Mouse (Mus musculus) lung, embryonic 16.5 days (tissue): ENCODE measurements around the gene Zfp119b. TPM values are rescaled to one million over a fixed set of nuclear protein-coding genes. Genes with fewer than 3 reads are reported as not detected.

Experiments used
- ATAC-seq: fragments of 200-750 bp; cut with Nextera tagmentation; 2 replicates; pipeline ENCODE4 v1.8.0; 2017; ENCODE audit warnings: low read depth, mild to moderate bottlenecking, moderate library complexity
- H3K27ac ChIP-seq: fragments of 300-500 bp; sonication (generic); 2 replicates; pipeline ENCODE4 v1.5.1; 2014; ENCODE audit warnings: mild to moderate bottlenecking, control low read depth, low read length
- H3K27me3 ChIP-seq: fragments of 300-500 bp; sonication (generic); 2 replicates; pipeline ENCODE4 v1.6.1; 2014; ENCODE audit warnings: low read depth, low read length, mixed read lengths; ENCODE audit not compliant: control insufficient read depth, insufficient read depth
- H3K36me3 ChIP-seq: fragments of 300-500 bp; sonication (generic); 2 replicates; pipeline ENCODE4 v1.6.1; 2014; ENCODE audit warnings: low read length; ENCODE audit not compliant: control insufficient read depth, insufficient read depth
- H3K4me1 ChIP-seq: fragments of 300-500 bp; sonication (generic); replicated peaks from 2 replicates; pipeline ENCODE4 v1.6.1; 2014; ENCODE audit warnings: low read length, mixed read lengths; ENCODE audit not compliant: control insufficient read depth, insufficient read depth
- H3K4me2 ChIP-seq: fragments of 300-500 bp; sonication (generic); 2 replicates; pipeline ENCODE4 v1.6.1; 2014; ENCODE audit warnings: low read depth, low read length, control low read depth
- H3K4me3 ChIP-seq: fragments of 300-500 bp; sonication (generic); 2 replicates; pipeline ENCODE4 v1.5.1; 2014; ENCODE audit warnings: mild to moderate bottlenecking, low read length, control low read depth
- H3K9ac ChIP-seq: fragments of 300-500 bp; sonication (generic); 2 replicates; pipeline ENCODE4 v1.6.1; 2014; ENCODE audit warnings: low read length, control low read depth
- H3K9me3 ChIP-seq: fragments of 300-500 bp; sonication (generic); 2 replicates; pipeline ENCODE4 v1.6.1; 2016; ENCODE audit warnings: low read length; ENCODE audit not compliant: control insufficient read depth
- WGBS: fragments of 180-500 bp; shearing (Covaris S2); extraction: QIAGEN DNeasy Blood & Tissue Kit; methylation state at CpG from one replicate; pipeline ENCODE4 v1.1.7; 2014; 5-methylcytosine and 5-hydroxymethylcytosine counted together
- polyA plus RNA-seq: library from polyadenylated mRNA; unstranded; fragments of >200 nt; fragmentation: Nextera tagmentation; extraction: Ambion mirVana; gene quantifications from 2 replicates; pipeline ENCODE4 v1.2.1, GENCODE M21; 2015

Zfp119b gene
- polyA plus RNA-seq, 1 experiment from 2014 or later, result 6.1 TPM

DNA sequence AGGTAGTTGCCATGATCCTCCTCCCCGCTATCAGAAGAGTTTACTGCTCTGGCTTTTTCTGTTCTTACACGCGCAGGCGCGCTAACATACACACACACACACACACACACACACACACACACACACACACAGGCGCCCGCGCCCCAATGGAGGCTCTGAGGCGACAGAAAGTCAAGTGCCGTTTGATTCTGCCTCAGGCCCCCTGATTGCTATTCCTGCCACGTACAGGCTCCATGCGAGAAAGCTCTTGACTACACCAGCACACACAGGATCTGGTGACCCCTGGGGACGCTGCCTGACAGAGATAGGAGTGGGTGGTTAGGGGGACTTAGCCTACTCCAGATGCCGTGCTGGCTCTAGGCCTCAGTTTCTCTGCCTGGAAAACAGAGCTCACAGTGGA is 20.3 kb upstream of the Zfp119b start:
- Histone ChIP-seq H3K4me3 (no peak overlapping the region), H3K4me2 (no peak overlapping the region), H3K27ac (no peak overlapping the region), H3K9ac (no peak overlapping the region), H3K27me3 (peaks cover 12% of the 10 kb centered on the region), H3K9me3 (no peaks in the 10 kb centered on the region), H3K4me1 (peaks cover 11% of the 10 kb centered on the region; the same call in 1 of the 2 replicates), H3K36me3 (0 out of 2 replicates have a peak, but pooled peaks cover 5% of the 10 kb centered on the region)
- ATAC-seq, result no peak
- WGBS, result 47% methylated on average over 14 of the region's 14 CpGs

- WGBS, result 41% methylated on average over 7 of the region's 7 CpGs
- H3K27ac ChIP-seq, result no peak overlapping the region
- H3K4me1 ChIP-seq, result peaks cover 11% of the 10 kb centered on the region; the same call in 1 of the 2 replicates
- ATAC-seq, result no peak
- H3K9me3 ChIP-seq, result no peaks in the 10 kb centered on the region
- H3K4me3 ChIP-seq, result no peak overlapping the region
- H3K4me2 ChIP-seq, result no peak overlapping the region
- H3K36me3 ChIP-seq, result 0 out of 2 replicates have a peak, but pooled peaks cover 5% of the 10 kb centered on the region
- H3K9ac ChIP-seq, result no peak overlapping the region
- peaks cover 12% of the 10 kb centered on the region for H3K27me3 ChIP-seq
These were observed 18.9 kb upstream of the Zfp119b start for GRCm38 (mm10) chr17:55968210-55968609.

DNA sequence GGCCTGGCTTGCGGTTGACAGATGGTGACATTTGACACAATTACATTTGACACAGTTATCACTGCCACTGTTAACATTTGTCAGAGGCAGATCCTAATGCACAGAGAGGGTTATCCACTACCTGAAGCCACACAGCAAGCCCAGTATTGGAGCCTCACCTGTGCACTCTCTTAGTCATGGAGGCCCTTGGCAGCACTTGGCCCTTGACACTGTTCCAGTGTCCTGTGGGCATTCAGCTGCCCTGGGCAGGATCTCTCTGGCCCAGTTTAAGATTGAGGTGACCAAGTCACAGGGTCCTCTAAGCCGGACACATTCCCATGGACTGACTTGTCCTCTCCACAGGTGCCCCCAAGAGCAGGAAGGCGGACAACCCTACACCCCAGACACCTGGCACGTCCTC is 17.9 kb upstream of the Zfp119b start:
- 95% methylated on average over 4 of the region's 4 CpGs for WGBS
- Histone ChIP-seq H3K4me3 (no peak overlapping the region), H3K36me3 (peaks cover 8% of the 10 kb centered on the region; the same call in 1 of the 2 replicates)

GRCm38 (mm10) chr17:55964996-55965395 is 15.7 kb upstream of the Zfp119b start:
- ATAC-seq, result no peak
- 81% methylated on average over 9 of the region's 9 CpGs for WGBS
- Histone ChIP-seq H3K4me2 (no peak overlapping the region), H3K9ac (no peak overlapping the region), H3K27ac (no peak overlapping the region), H3K9me3 (no peaks in the 10 kb centered on the region), H3K4me3 (no peak overlapping the region), H3K27me3 (peaks cover 4% of the 10 kb centered on the region), H3K4me1 (peaks cover 5% of the 10 kb centered on the region), H3K36me3 (peaks cover 14% of the 10 kb centered on the region)

More for the DNA sequence above, 17.9 kb upstream of the Zfp119b start:
- Histone ChIP-seq H3K27me3 (peaks cover 12% of the 10 kb centered on the region), H3K9me3 (no peaks in the 10 kb centered on the region), H3K27ac (no peak overlapping the region), H3K4me1 (peaks cover 11% of the 10 kb centered on the region; the same call in 1 of the 2 replicates), H3K4me2 (no peak overlapping the region), H3K9ac (no peak overlapping the region)
- no peak for ATAC-seq

- no peak for ATAC-seq
- no peaks in the 10 kb centered on the region for H3K9me3 ChIP-seq
- H3K36me3 ChIP-seq, result peaks cover 14% of the 10 kb centered on the region
- peaks cover 8% of the 10 kb centered on the region for H3K4me1 ChIP-seq
- peaks cover under 1% of the 10 kb centered on the region for H3K27me3 ChIP-seq
- no peak overlapping the region for H3K4me3 ChIP-seq
- H3K4me2 ChIP-seq, result no peak overlapping the region
- WGBS, result 95% methylated on average over 10 of the region's 10 CpGs
- no peak overlapping the region for H3K27ac ChIP-seq
- H3K9ac ChIP-seq, result no peak overlapping the region
These were observed 15.2 kb upstream of the Zfp119b start for GRCm38 (mm10) chr17:55964496-55964895.

DNA sequence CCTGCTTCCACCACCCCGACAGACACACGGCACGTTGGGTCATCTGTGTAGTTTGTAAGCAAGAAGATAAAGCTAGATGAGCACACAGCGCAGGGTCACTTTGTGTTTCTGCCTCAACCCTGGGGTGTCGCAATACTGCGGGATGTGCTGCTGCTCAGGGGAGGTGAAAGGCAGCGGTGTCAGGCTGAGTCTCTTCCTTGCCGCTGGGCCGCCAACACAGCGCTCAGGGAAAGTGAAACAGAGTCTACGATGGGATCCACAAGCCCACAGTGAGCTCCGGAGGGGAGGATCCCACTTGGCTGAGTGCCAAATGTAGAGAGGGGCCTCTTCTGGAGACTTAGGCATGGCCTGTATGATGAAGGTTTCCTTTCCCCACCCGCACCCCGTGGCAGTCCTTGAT is 13.9 kb upstream of the Zfp119b start:
- no peak overlapping the region for H3K9ac ChIP-seq
- H3K4me1 ChIP-seq, result peaks cover 11% of the 10 kb centered on the region
- WGBS, result 48% methylated on average over 14 of the region's 14 CpGs
- no peaks in the 10 kb centered on the region for H3K27me3 ChIP-seq
- no peak overlapping the region for H3K27ac ChIP-seq
- H3K4me2 ChIP-seq, result no peak overlapping the region
- H3K4me3 ChIP-seq, result no peak overlapping the region
- peaks cover 14% of the 10 kb centered on the region for H3K36me3 ChIP-seq
- no peak for ATAC-seq
- no peaks in the 10 kb centered on the region for H3K9me3 ChIP-seq

DNA sequence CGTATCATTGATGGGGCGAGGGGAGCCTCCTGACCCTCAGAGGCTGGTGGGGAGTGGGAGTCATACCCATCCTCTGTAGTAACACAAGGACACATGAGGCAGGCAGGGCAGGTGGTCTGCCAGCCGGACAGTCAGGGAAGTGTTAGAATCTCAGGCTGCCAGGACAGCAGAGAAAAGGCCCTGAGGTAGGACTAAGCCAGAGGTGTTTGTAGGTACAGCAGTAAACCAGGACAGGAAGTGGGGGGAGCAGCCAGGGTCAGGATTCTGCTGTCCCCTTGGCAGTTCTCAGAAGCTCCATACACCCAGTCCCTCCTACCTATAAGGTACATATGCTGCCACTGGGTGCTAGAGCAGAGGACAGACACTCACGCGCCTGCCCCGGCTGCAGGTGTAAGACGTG is 12.3 kb upstream of the Zfp119b start:
- Histone ChIP-seq H3K36me3 (peaks cover 14% of the 10 kb centered on the region), H3K4me1 (peaks cover 15% of the 10 kb centered on the region), H3K9me3 (no peaks in the 10 kb centered on the region), H3K27me3 (no peaks in the 10 kb centered on the region), H3K27ac (no peak overlapping the region), H3K4me2 (no peak overlapping the region), H3K9ac (no peak overlapping the region), H3K4me3 (no peak overlapping the region)
- no peak for ATAC-seq
- WGBS, result 91% methylated on average over 7 of the region's 7 CpGs

- no peak overlapping the region for H3K27ac ChIP-seq
- H3K27me3 ChIP-seq, result no peaks in the 10 kb centered on the region
- H3K9me3 ChIP-seq, result no peaks in the 10 kb centered on the region
- peaks cover 15% of the 10 kb centered on the region for H3K4me1 ChIP-seq
- H3K4me3 ChIP-seq, result no peak overlapping the region
- H3K4me2 ChIP-seq, result no peak overlapping the region
- no peak overlapping the region for H3K9ac ChIP-seq
- H3K36me3 ChIP-seq, result peaks cover 12% of the 10 kb centered on the region
- ATAC-seq, result no peak
These were observed 11.5 kb upstream of the Zfp119b start for GRCm38 (mm10) chr17:55960791-55961190.

DNA sequence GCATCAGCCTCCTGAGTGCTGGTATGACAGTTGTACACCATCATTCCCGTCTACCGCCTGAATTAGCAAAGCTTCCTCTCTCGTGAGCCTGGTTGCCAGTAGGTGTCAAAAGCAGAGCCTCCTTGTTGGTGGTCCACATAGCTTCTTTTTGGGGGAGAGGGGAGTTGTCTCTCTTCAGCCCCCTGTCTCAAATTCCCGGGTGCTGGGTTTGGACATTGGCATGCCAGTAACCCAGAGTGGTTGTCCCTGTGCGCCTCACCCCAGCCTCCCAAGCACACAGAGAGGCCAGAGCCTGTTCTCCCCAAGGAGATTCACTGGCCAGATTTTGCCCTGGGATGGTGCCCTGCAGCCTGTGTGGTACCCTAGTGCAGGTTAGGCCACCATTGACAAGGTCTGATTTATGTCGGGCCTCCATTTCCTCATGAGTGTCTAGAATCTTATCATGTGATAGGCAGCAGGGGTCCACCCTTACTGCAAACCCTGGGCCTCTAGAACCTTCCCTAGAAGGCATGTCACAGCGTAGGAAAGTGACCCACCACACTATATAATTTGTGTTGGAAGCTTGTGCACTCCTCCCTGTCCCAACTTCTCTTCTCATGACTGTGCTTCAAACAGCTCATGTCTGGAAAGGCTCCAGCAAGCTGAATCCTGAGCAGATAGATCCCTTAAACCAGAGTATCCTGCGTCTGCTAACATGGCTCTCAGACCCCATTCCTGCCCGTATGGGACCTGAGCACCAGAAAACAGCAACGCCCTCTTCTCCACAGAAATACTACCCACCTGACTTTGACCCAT is 10.8 kb upstream of the Zfp119b start:
- H3K9me3 ChIP-seq, result no peaks in the 10 kb centered on the region
- peak overlapping the region; percentile 64 for H3K4me2 ChIP-seq
- H3K4me3 ChIP-seq, result peak overlapping the region; percentile 69
- peaks cover 12% of the 10 kb centered on the region for H3K36me3 ChIP-seq
- ATAC-seq, result no peak
- peaks cover 15% of the 10 kb centered on the region for H3K4me1 ChIP-seq
- peaks cover 4% of the 10 kb centered on the region; the same call in 1 of the 2 replicates for H3K27me3 ChIP-seq
- peak overlapping the region; percentile 99; the same call in 1 of the 2 replicates for H3K27ac ChIP-seq
- 67% methylated on average over 10 of the region's 10 CpGs for WGBS
- peak overlapping the region; percentile 76 for H3K9ac ChIP-seq
